Mouse (Mus musculus) kidney, adult 2 months (tissue): Measurements from ENCODE around the gene Tead4.
A peak's percentile ranks its signal among the peaks of the same experiment; 100 is the strongest.

Source experiments
- CTCF ChIP-seq: fragments of 200-500 bp; conservative IDR thresholded peaks from 2 replicates; pipeline ENCODE4 v1.5.1; 2011; ENCODE audit warnings: low read depth, mild to moderate bottlenecking, control low read depth, low read length, moderate library complexity, mixed read lengths; ENCODE audit not compliant: insufficient read depth, insufficient read length
- POLR2A ChIP-seq: fragments of 200-500 bp; IDR thresholded peaks from one replicate; pipeline ENCODE4 v1.6.1; 2011; ENCODE audit warnings: low read depth, low read length, control low read depth

- TF ChIP-seq POLR2A (no peak), CTCF (peak; percentile 80)
Measured at GRCm38 (mm10) chr6:128234206-128234605, 66.4 kb downstream of the Tead4 start.
